Mouse (Mus musculus): Measurements from ENCODE around the gene Crat. TPM values are rescaled to one million over a fixed set of nuclear protein-coding genes. Genes with fewer than 3 reads are reported as not detected.

Crat gene
- polyA plus RNA-seq, 1 experiment from 2014 or later, result 30.0 TPM

DNA sequence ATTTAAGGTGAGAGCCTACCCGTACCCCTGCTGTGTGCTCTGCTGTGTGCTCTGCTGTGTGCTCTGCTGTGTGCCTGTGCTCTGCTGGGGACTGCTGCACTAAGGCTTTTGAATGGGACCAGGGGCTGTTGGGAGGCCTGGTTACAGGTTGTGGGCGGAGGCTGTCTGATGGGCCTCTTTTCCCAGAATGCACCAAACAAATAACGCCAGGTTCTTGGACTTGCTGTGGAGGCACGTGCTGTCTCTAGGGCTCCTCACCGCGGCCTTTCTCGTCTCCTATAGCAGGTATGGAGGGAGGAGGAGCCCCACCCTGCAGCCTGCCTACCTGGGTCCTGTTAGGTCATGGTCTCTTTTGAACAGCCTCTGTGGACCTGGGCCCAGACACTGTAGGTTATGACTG lies 19.4 kb downstream of the Crat start:
- Histone ChIP-seq H3K4me3 (ENCODE audit: low read depth, low read length) (no peak overlapping the region), H3K9ac (replicated peaks; ENCODE audit: low read depth, low read length) (no peak overlapping the region), H3K27ac (ENCODE audit: low read length) (no peak overlapping the region), H3K36me3 (ENCODE audit: control insufficient read depth, insufficient read depth, low read length) (peaks cover 26% of the 10 kb centered on the region), H3K27me3 (ENCODE audit: control insufficient read depth, insufficient read depth, low read length) (no peaks in the 10 kb centered on the region), H3K4me1 (ENCODE audit: control insufficient read depth, insufficient read depth, low read length) (peaks cover 11% of the 10 kb centered on the region; the same call in 1 of the 2 replicates), H3K4me2 (replicated peaks; ENCODE audit: low read depth, low read length) (no peak overlapping the region), H3K9me3 (ENCODE audit: control insufficient read depth, low read depth, low read length) (no peaks in the 10 kb centered on the region)
- ATAC-seq (ENCODE audit: insufficient number of reproducible peaks, insufficient read depth, low FRiP score, low read depth), result no peak
- 88% methylated on average over 7 of the region's 7 CpGs for WGBS

DNA sequence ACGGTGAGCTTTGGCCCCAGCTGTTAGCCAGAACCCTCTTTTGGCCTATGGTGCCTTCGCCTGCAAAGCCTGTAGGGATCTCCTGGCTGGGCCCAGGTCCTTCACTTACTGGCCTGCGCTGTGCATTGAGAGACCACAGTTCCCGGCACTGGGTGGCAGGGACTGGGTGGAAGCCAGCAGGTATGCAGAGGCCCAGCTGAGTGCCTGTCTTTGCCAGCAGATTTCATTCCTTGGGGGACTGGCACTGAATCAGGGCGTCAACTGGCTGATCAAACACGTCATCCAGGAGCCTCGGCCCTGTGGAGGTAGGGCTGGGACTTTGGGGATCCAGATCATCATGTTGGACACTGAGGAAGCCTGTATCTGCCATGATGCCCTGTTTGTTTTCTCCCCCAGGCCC lies 19.9 kb downstream of the Crat start:
- no peak for ATAC-seq (ENCODE audit: insufficient number of reproducible peaks, insufficient read depth, low FRiP score, low read depth)
- no peaks in the 10 kb centered on the region for H3K27me3 ChIP-seq (ENCODE audit: control insufficient read depth, insufficient read depth, low read length)
- no peak overlapping the region for H3K4me2 ChIP-seq (replicated peaks; ENCODE audit: low read depth, low read length)
- 90% methylated on average over 7 of the region's 7 CpGs for WGBS
- no peak overlapping the region for H3K9ac ChIP-seq (replicated peaks; ENCODE audit: low read depth, low read length)
- no peak overlapping the region for H3K4me3 ChIP-seq (ENCODE audit: low read depth, low read length)
- peaks cover 11% of the 10 kb centered on the region; the same call in 1 of the 2 replicates for H3K4me1 ChIP-seq (ENCODE audit: control insufficient read depth, insufficient read depth, low read length)
- peaks cover 26% of the 10 kb centered on the region for H3K36me3 ChIP-seq (ENCODE audit: control insufficient read depth, insufficient read depth, low read length)
- H3K9me3 ChIP-seq (ENCODE audit: control insufficient read depth, low read depth, low read length), result no peaks in the 10 kb centered on the region
- no peak overlapping the region for H3K27ac ChIP-seq (ENCODE audit: low read length)

DNA sequence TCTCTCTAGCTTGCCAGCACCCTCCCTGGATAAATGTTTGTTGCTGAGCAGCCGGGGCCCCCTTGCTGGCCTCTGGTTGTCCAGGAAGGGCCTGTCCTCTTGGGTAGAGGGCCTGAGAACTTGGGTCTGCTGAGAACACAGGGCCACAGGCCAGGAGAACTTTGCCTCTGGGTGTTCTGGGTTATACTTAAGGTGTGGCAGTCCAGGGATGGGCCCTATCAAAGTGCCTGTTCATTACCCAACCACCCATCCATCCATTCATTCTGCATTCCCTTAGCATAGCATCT lies 22.3 kb downstream of the Crat start:
- H3K36me3 ChIP-seq (ENCODE audit: control insufficient read depth, insufficient read depth, low read length), result peaks cover 16% of the 10 kb centered on the region
- peaks cover 7% of the 10 kb centered on the region; the same call in 1 of the 2 replicates for H3K4me1 ChIP-seq (ENCODE audit: control insufficient read depth, insufficient read depth, low read length)
- H3K27me3 ChIP-seq (ENCODE audit: control insufficient read depth, insufficient read depth, low read length), result no peaks in the 10 kb centered on the region
- peak overlapping the region; percentile 65; the same call in 1 of the 2 replicates for H3K9ac ChIP-seq (replicated peaks; ENCODE audit: low read depth, low read length)
- no peaks in the 10 kb centered on the region for H3K9me3 ChIP-seq (ENCODE audit: control insufficient read depth, low read depth, low read length)
- peak overlapping the region; percentile 76 for H3K4me3 ChIP-seq (ENCODE audit: low read depth, low read length)
- 44% methylated on average over 1 of the region's 1 CpGs for WGBS
- ATAC-seq (ENCODE audit: insufficient number of reproducible peaks, insufficient read depth, low FRiP score, low read depth), result no peak
- peak overlapping the region; percentile 78 for H3K4me2 ChIP-seq (replicated peaks; ENCODE audit: low read depth, low read length)
- H3K27ac ChIP-seq (ENCODE audit: low read length), result peak overlapping the region; percentile 88; the same call in 1 of the 2 replicates

DNA sequence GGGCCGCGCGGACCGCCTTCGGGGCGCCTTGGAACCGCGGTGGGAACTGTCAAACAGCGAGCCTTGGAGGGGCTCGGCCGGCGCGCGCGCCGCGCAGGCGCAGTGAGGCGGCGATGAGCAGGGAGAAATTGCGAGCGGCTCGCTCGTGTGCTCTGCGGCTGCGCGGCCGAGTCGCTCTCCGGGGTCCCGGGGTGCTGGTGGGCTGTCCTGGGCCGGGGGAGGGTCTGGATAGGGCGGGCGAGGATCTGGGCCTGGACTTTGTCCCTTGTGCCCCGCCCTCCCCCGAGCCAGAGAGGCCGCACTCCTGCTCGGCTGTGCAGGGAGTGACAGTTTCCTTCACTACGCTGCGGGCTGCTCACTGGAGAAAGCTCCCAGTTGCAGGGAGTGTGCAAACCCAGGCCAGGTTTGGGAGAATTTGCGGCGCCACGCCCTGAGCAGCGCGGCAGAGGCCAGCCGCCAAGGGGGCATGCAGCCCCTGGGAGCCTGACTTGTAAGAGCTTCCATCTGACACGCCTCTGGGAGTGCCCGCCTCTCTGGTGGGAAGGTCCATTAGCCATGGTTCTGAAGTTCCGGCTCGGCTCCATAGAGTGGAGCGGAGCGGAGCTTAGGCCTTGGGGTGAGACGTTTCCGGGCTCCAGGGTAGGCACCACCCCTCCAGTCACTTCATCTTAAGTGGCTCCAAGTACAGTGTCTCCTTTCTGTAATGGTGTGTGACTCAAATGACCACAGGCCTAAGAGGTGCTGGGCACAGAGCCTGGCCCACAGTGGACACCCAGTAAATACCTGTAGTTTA lies 22.8 kb downstream of the Crat start:
- ATAC-seq (ENCODE audit: insufficient number of reproducible peaks, insufficient read depth, low FRiP score, low read depth), result peak; percentile 68
- Histone ChIP-seq H3K36me3 (ENCODE audit: control insufficient read depth, insufficient read depth, low read length) (peaks cover 12% of the 10 kb centered on the region), H3K4me1 (ENCODE audit: control insufficient read depth, insufficient read depth, low read length) (peaks cover 7% of the 10 kb centered on the region; the same call in 1 of the 2 replicates), H3K9me3 (ENCODE audit: control insufficient read depth, low read depth, low read length) (no peaks in the 10 kb centered on the region), H3K4me3 (ENCODE audit: low read depth, low read length) (peak overlapping the region; percentile 76), H3K9ac (replicated peaks; ENCODE audit: low read depth, low read length) (peak overlapping the region; percentile 65), H3K4me2 (replicated peaks; ENCODE audit: low read depth, low read length) (peak overlapping the region; percentile 78), H3K27ac (ENCODE audit: low read length) (peak overlapping the region; percentile 88), H3K27me3 (ENCODE audit: control insufficient read depth, insufficient read depth, low read length) (no peaks in the 10 kb centered on the region)
- under 1% methylated on average over 53 of the region's 54 CpGs for WGBS

DNA sequence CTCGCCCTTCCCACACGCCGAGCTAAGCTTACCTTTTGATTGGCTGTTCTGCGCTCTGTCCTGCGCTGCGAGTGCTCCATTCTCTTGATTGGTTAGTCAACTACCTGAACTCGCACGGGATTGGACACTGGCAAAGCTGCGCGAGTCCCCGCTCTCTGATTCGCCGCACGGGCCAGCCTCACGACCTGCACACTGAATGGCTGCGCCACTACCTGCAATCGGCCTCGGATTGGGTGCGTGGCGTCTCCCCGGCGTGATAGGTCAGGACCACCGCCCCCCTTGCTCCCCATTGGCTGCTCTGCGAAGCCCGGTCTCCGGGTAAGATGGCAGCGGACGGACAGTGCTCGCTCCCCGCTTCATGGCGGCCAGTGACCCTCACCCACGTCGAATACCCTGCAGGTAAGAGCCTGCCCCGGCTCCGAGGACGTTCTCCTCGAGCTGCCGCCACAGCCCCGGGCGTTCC lies 23.5 kb downstream of the Crat start, which contains the start of gene Dolpp1:
TSS of gene Dolpp1 (plus strand) at position 141 of the 463 bp plus-strand sequence.
- peak within 1 kb of the TSS; percentile 78 for H3K4me2 ChIP-seq (replicated peaks; ENCODE audit: low read depth, low read length)
- peak within 1 kb of the TSS; percentile 65 for H3K9ac ChIP-seq (replicated peaks; ENCODE audit: low read depth, low read length)
- H3K36me3 ChIP-seq (ENCODE audit: control insufficient read depth, insufficient read depth, low read length), result peaks cover 6% of the 10 kb centered on the region; the same call in 1 of the 2 replicates
- no peaks in the 10 kb centered on the region for H3K27me3 ChIP-seq (ENCODE audit: control insufficient read depth, insufficient read depth, low read length)
- peak within 1 kb of the TSS; percentile 76 for H3K4me3 ChIP-seq (ENCODE audit: low read depth, low read length)
- peaks cover 7% of the 10 kb centered on the region; the same call in 1 of the 2 replicates for H3K4me1 ChIP-seq (ENCODE audit: control insufficient read depth, insufficient read depth, low read length)
- H3K9me3 ChIP-seq (ENCODE audit: control insufficient read depth, low read depth, low read length), result no peaks in the 10 kb centered on the region
- ATAC-seq (ENCODE audit: insufficient number of reproducible peaks, insufficient read depth, low FRiP score, low read depth), result peak; percentile 97
- H3K27ac ChIP-seq (ENCODE audit: low read length), result peak within 1 kb of the TSS; percentile 88
- under 1% methylated on average over 40 of the region's 40 CpGs for WGBS

DNA sequence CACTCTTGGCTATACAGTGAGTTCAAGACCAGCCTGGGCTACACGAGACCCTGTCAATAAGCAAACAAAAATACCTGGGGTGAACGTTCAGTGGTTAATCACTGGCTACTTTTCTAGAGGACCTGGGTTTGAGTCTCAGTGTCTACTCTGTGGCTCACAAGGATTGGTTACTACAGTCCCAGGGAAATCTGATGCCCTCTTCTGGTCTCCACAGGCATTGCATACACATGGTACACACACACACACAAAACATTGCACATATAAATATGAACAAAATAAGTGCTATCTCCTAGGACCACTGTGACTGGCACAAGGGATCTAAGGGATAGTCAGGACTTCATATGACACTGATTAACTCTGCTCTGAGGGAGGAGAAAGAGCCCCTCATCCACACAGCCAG lies 26.6 kb downstream of the Crat start:
- peaks cover 2% of the 10 kb centered on the region; the same call in 1 of the 2 replicates for H3K36me3 ChIP-seq (ENCODE audit: control insufficient read depth, insufficient read depth, low read length)
- no peaks in the 10 kb centered on the region for H3K9me3 ChIP-seq (ENCODE audit: control insufficient read depth, low read depth, low read length)
- WGBS, result 87% methylated on average over 2 of the region's 2 CpGs
- no peaks in the 10 kb centered on the region for H3K27me3 ChIP-seq (ENCODE audit: control insufficient read depth, insufficient read depth, low read length)
- H3K4me1 ChIP-seq (ENCODE audit: control insufficient read depth, insufficient read depth, low read length), result peaks cover 7% of the 10 kb centered on the region; the same call in 1 of the 2 replicates
- no peak overlapping the region for H3K27ac ChIP-seq (ENCODE audit: low read length)
- no peak overlapping the region for H3K4me3 ChIP-seq (ENCODE audit: low read depth, low read length)
- H3K9ac ChIP-seq (replicated peaks; ENCODE audit: low read depth, low read length), result no peak overlapping the region
- no peak overlapping the region for H3K4me2 ChIP-seq (replicated peaks; ENCODE audit: low read depth, low read length)
- no peak for ATAC-seq (ENCODE audit: insufficient number of reproducible peaks, insufficient read depth, low FRiP score, low read depth)

DNA sequence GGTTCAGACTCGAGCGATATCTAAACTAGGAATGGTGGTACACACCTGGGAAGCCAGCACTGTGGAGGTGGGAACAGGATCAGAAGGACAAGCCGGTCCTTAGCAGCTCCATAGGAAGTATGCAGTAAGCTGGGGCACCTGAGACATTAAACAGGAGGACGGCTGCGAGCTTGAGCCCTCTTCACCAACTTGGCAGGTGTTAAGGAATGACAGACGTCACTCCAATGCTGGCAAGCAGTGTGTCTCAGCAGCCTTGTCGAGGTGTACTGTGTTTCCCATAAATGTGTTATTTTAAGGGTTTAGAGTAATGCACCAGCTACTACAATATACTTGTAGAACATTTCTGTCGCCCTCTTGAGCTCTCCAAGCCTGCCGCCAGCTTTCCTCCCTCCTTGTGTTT lies 28.7 kb downstream of the Crat start:
- Histone ChIP-seq H3K27ac (ENCODE audit: low read length) (no peak overlapping the region), H3K36me3 (ENCODE audit: control insufficient read depth, insufficient read depth, low read length) (peaks cover 17% of the 10 kb centered on the region), H3K4me3 (ENCODE audit: low read depth, low read length) (no peak overlapping the region), H3K9ac (replicated peaks; ENCODE audit: low read depth, low read length) (no peak overlapping the region), H3K4me2 (replicated peaks; ENCODE audit: low read depth, low read length) (no peak overlapping the region), H3K4me1 (ENCODE audit: control insufficient read depth, insufficient read depth, low read length) (no peaks in the 10 kb centered on the region), H3K27me3 (ENCODE audit: control insufficient read depth, insufficient read depth, low read length) (no peaks in the 10 kb centered on the region), H3K9me3 (ENCODE audit: control insufficient read depth, low read depth, low read length) (no peaks in the 10 kb centered on the region)
- ATAC-seq (ENCODE audit: insufficient number of reproducible peaks, insufficient read depth, low FRiP score, low read depth), result no peak
- WGBS, result 80% methylated on average over 9 of the region's 9 CpGs

DNA sequence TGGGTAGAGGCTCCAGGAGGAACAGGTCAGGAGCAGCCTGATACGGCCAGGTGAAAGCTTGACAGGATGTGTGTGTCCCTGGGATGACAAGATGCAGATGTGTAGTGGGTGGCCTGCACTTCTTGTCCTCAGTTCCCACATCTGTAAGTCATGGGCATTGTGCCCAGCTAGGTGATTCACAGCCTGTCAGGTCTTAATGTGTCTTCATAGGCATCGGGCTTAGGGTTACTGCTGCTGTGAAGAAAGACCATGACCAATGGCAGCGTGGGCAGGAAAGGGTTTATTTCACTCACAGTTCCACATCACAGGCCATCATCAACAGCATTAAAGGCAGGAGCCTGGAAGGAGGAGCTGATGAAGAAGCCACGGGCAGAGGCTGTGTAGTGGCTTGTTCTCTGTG lies 30.0 kb downstream of the Crat start:
- WGBS, result 88% methylated on average over 4 of the region's 4 CpGs
- peaks cover 29% of the 10 kb centered on the region for H3K36me3 ChIP-seq (ENCODE audit: control insufficient read depth, insufficient read depth, low read length)
- no peak for ATAC-seq (ENCODE audit: insufficient number of reproducible peaks, insufficient read depth, low FRiP score, low read depth)
- H3K4me3 ChIP-seq (ENCODE audit: low read depth, low read length), result no peak overlapping the region
- no peak overlapping the region for H3K4me2 ChIP-seq (replicated peaks; ENCODE audit: low read depth, low read length)
- H3K4me1 ChIP-seq (ENCODE audit: control insufficient read depth, insufficient read depth, low read length), result no peaks in the 10 kb centered on the region
- no peaks in the 10 kb centered on the region for H3K27me3 ChIP-seq (ENCODE audit: control insufficient read depth, insufficient read depth, low read length)
- H3K9ac ChIP-seq (replicated peaks; ENCODE audit: low read depth, low read length), result no peak overlapping the region
- H3K27ac ChIP-seq (ENCODE audit: low read length), result no peak overlapping the region
- no peaks in the 10 kb centered on the region for H3K9me3 ChIP-seq (ENCODE audit: control insufficient read depth, low read depth, low read length)

Data from stomach, embryonic 14.5 days (tissue).